Mouse (Mus musculus) G1E (cell line): ENCODE data around the gene Rhox10.
"Not testable (repeated sequence)": the region's sequence is repeated elsewhere in the genome, so short reads cannot be mapped to it uniquely, and the experiment has no call there.

Experiments
- CTCF ChIP-seq: IDR thresholded peaks from 2 replicates; pipeline ENCODE4 v1.5.1; 2012; ENCODE audit warnings: low read depth, low read length, inconsistent platforms, mixed read lengths
- GATA1 ChIP-seq: IDR thresholded peaks from 2 replicates; pipeline ENCODE4 v1.6.1; 2012; ENCODE audit warnings: borderline replicate concordance, low read length, inconsistent platforms, mixed read lengths
- GATA2 ChIP-seq: IDR thresholded peaks from 2 replicates; pipeline ENCODE4 v1.6.1; 2012; ENCODE audit warnings: low read depth, low read length, inconsistent platforms, borderline replicate concordance
- POLR2AphosphoS5 ChIP-seq: IDR thresholded peaks from 2 replicates; pipeline ENCODE4 v1.6.1; 2012; ENCODE audit warnings: low read depth, low read length, inconsistent platforms; ENCODE audit not compliant: insufficient replicate concordance
- TAL1 ChIP-seq: conservative IDR thresholded peaks from 2 replicates; pipeline ENCODE4 v1.6.1; 2012; ENCODE audit warnings: low read depth, low read length, inconsistent platforms, mixed read lengths

- TF ChIP-seq TAL1, POLR2AphosphoS5, CTCF, GATA2, GATA1: not testable (repeated sequence)
Measured at GRCm38 (mm10) chrX:38018597-38018996, 47.7 kb upstream of the Rhox10 start, which contains the start of gene Btg1-ps1.
